Mouse (Mus musculus) heart, embryonic 11.5 days (tissue): ENCODE results near the gene Fcrla. TPM values are rescaled to one million over a fixed set of nuclear protein-coding genes. Genes with fewer than 3 reads are reported as not detected.
"Not testable (repeated sequence)": the region's sequence is repeated elsewhere in the genome, so short reads cannot be mapped to it uniquely, and the experiment has no call there.

Experiments
- ATAC-seq: fragments of 200-750 bp; cut with Nextera tagmentation; replicated peaks from 2 replicates; pipeline ENCODE4 v1.8.0; 2017; ENCODE audit warnings: moderate library complexity; ENCODE audit not compliant: insufficient number of reproducible peaks, low FRiP score, low TSS enrichment
- H3K27ac ChIP-seq: fragments of 300-500 bp; sonication (generic); 2 replicates; pipeline ENCODE4 v1.5.1; 2014; ENCODE audit warnings: mild to moderate bottlenecking, low read depth, low read length
- H3K27me3 ChIP-seq: fragments of 300-500 bp; sonication (generic); 2 replicates; pipeline ENCODE4 v1.6.1; 2014; ENCODE audit warnings: mild to moderate bottlenecking, low read length, mixed read lengths; ENCODE audit not compliant: control insufficient read depth, insufficient read depth
- H3K36me3 ChIP-seq: fragments of 300-500 bp; sonication (generic); 2 replicates; pipeline ENCODE4 v1.6.1; 2014; ENCODE audit warnings: mild to moderate bottlenecking, low read length, moderate library complexity, mixed read lengths; ENCODE audit not compliant: control insufficient read depth, insufficient read depth
- H3K4me1 ChIP-seq: fragments of 300-500 bp; sonication (generic); 2 replicates; pipeline ENCODE4 v1.6.1; 2014; ENCODE audit warnings: low read length; ENCODE audit not compliant: control insufficient read depth, insufficient read depth
- H3K4me2 ChIP-seq: fragments of 300-500 bp; sonication (generic); 2 replicates; pipeline ENCODE4 v1.6.1; 2014; ENCODE audit warnings: mild to moderate bottlenecking, moderate library complexity
- H3K4me3 ChIP-seq: fragments of 300-500 bp; sonication (generic); 2 replicates; pipeline ENCODE4 v1.5.1; 2014; ENCODE audit warnings: low read depth, low read length
- H3K9ac ChIP-seq: fragments of 300-500 bp; sonication (generic); 2 replicates; pipeline ENCODE4 v1.6.1; 2014; ENCODE audit warnings: mild to moderate bottlenecking, low read depth, low read length, moderate library complexity
- H3K9me3 ChIP-seq: fragments of 300-500 bp; sonication (generic); replicated peaks from 2 replicates; pipeline ENCODE4 v1.6.1; 2016; ENCODE audit warnings: low read length; ENCODE audit not compliant: control insufficient read depth
- WGBS: fragments of 180-500 bp; shearing (Covaris S2); extraction: QIAGEN DNeasy Blood & Tissue Kit; methylation state at CpG from one replicate; pipeline ENCODE4 v1.1.7; 2014; ENCODE audit not compliant: insufficient replicate concordance; 5-methylcytosine and 5-hydroxymethylcytosine counted together
- polyA plus RNA-seq: library from polyadenylated mRNA; unstranded; fragments of >200 nt; fragmentation: Nextera tagmentation; extraction: Ambion mirVana; gene quantifications from 2 replicates; pipeline ENCODE4 v1.2.1, GENCODE M21; 2014

The Fcrla gene
- 0.36 TPM in 1 of 2 replicates, not detected in the other for polyA plus RNA-seq

- Histone ChIP-seq H3K27me3 (no peaks in the 10 kb centered on the region), H3K4me3 (no peak within 1 kb of the TSS), H3K9me3 (no peaks in the 10 kb centered on the region), H3K36me3 (no peaks in the 10 kb centered on the region), H3K4me1 (no peaks in the 10 kb centered on the region), H3K4me2 (no peak within 1 kb of the TSS), H3K27ac (no peak within 1 kb of the TSS), H3K9ac (no peak within 1 kb of the TSS)
- 70% methylated on average over 3 of the region's 3 CpGs for WGBS
- ATAC-seq, result no peak
Observed at GRCm38 (mm10) chr1:170927378-170927777, at the start of gene Fcrla. Gene Fcrla, minus strand, starts transcription at chr1:170927583.

GRCm38 (mm10) chr1:170976447-170976846 lies 49.1 kb upstream of the Fcrla start, which contains the start of gene Fcgr2b:
Gene Fcgr2b, minus strand, starts transcription at chr1:170976547.
- 76% methylated on average over 5 of the region's 5 CpGs for WGBS
- no peak for ATAC-seq
- no peak within 1 kb of the TSS for H3K4me3 ChIP-seq
- no peak within 1 kb of the TSS for H3K9ac ChIP-seq
- H3K36me3 ChIP-seq, result no peaks in the 10 kb centered on the region
- no peaks in the 10 kb centered on the region for H3K4me1 ChIP-seq
- no peak within 1 kb of the TSS for H3K27ac ChIP-seq
- no peaks in the 10 kb centered on the region for H3K9me3 ChIP-seq
- no peaks in the 10 kb centered on the region for H3K27me3 ChIP-seq
- H3K4me2 ChIP-seq, result no peak within 1 kb of the TSS

- H3K4me1 ChIP-seq, result no peaks in the 10 kb centered on the region
- 68% methylated on average over 7 of the region's 7 CpGs for WGBS
- no peaks in the 10 kb centered on the region for H3K9me3 ChIP-seq
- no peak overlapping the region for H3K27ac ChIP-seq
- no peaks in the 10 kb centered on the region for H3K27me3 ChIP-seq
- H3K4me2 ChIP-seq, result no peak overlapping the region
- no peak overlapping the region for H3K4me3 ChIP-seq
- no peak overlapping the region for H3K9ac ChIP-seq
- H3K36me3 ChIP-seq, result no peaks in the 10 kb centered on the region
- ATAC-seq, result no peak
Observed at GRCm38 (mm10) chr1:170975751-170976161, 48.4 kb upstream of the Fcrla start.

- not testable (repeated sequence) for H3K4me1 ChIP-seq, H3K27me3 ChIP-seq, H3K9ac ChIP-seq, ATAC-seq, H3K4me3 ChIP-seq, H3K4me2 ChIP-seq, H3K27ac ChIP-seq, H3K36me3 ChIP-seq, H3K9me3 ChIP-seq
- WGBS, result 70% methylated on average over 2 of the region's 2 CpGs
Observed at GRCm38 (mm10) chr1:170975350-170975749, 48.0 kb upstream of the Fcrla start.

GRCm38 (mm10) chr1:170974736-170975135 lies 47.4 kb upstream of the Fcrla start:
- WGBS, result 87% methylated on average over 2 of the region's 2 CpGs
- H3K27ac ChIP-seq, result no peak overlapping the region
- no peaks in the 10 kb centered on the region for H3K9me3 ChIP-seq
- no peaks in the 10 kb centered on the region for H3K4me1 ChIP-seq
- H3K9ac ChIP-seq, result no peak overlapping the region
- ATAC-seq, result no peak
- H3K27me3 ChIP-seq, result no peaks in the 10 kb centered on the region
- no peaks in the 10 kb centered on the region for H3K36me3 ChIP-seq
- no peak overlapping the region for H3K4me3 ChIP-seq
- H3K4me2 ChIP-seq, result no peak overlapping the region

- 80% methylated on average over 8 of the region's 8 CpGs for WGBS
- Histone ChIP-seq H3K9ac (no peak overlapping the region), H3K4me3 (no peak overlapping the region), H3K27ac (no peak overlapping the region), H3K4me1 (no peaks in the 10 kb centered on the region), H3K4me2 (no peak overlapping the region), H3K36me3 (no peaks in the 10 kb centered on the region), H3K9me3 (no peaks in the 10 kb centered on the region), H3K27me3 (no peaks in the 10 kb centered on the region)
- no peak for ATAC-seq
Observed at GRCm38 (mm10) chr1:170974171-170974570, 46.8 kb upstream of the Fcrla start.

GRCm38 (mm10) chr1:170972936-170973335 lies 45.6 kb upstream of the Fcrla start:
- H3K9ac ChIP-seq, result no peak overlapping the region
- no peak for ATAC-seq
- no peaks in the 10 kb centered on the region for H3K9me3 ChIP-seq
- H3K36me3 ChIP-seq, result no peaks in the 10 kb centered on the region
- 78% methylated on average over 4 of the region's 4 CpGs for WGBS
- no peaks in the 10 kb centered on the region for H3K4me1 ChIP-seq
- no peak overlapping the region for H3K4me3 ChIP-seq
- H3K27me3 ChIP-seq, result no peaks in the 10 kb centered on the region
- no peak overlapping the region for H3K27ac ChIP-seq
- no peak overlapping the region for H3K4me2 ChIP-seq

- ATAC-seq, result no peak
- no peaks in the 10 kb centered on the region for H3K36me3 ChIP-seq
- H3K9me3 ChIP-seq, result no peaks in the 10 kb centered on the region
- no peak overlapping the region for H3K27ac ChIP-seq
- 74% methylated on average over 6 of the region's 6 CpGs for WGBS
- H3K4me1 ChIP-seq, result no peaks in the 10 kb centered on the region
- no peak overlapping the region for H3K9ac ChIP-seq
- H3K4me2 ChIP-seq, result no peak overlapping the region
- no peak overlapping the region for H3K4me3 ChIP-seq
- no peaks in the 10 kb centered on the region for H3K27me3 ChIP-seq
Observed at GRCm38 (mm10) chr1:170972494-170972893, 45.1 kb upstream of the Fcrla start.

- H3K9me3 ChIP-seq, result no peaks in the 10 kb centered on the region
- 64% methylated on average over 1 of the region's 1 CpGs for WGBS
- no peak overlapping the region for H3K4me2 ChIP-seq
- no peak overlapping the region for H3K4me3 ChIP-seq
- no peaks in the 10 kb centered on the region for H3K36me3 ChIP-seq
- H3K27me3 ChIP-seq, result no peaks in the 10 kb centered on the region
- no peaks in the 10 kb centered on the region for H3K4me1 ChIP-seq
- H3K27ac ChIP-seq, result no peak overlapping the region
- no peak for ATAC-seq
- H3K9ac ChIP-seq, result no peak overlapping the region
Observed at GRCm38 (mm10) chr1:170968576-170968975, 41.2 kb upstream of the Fcrla start.
